Mouse (Mus musculus) hindbrain, embryonic 16.5 days (tissue): ENCODE measurements around the gene F5. TPM values are rescaled to one million over a fixed set of nuclear protein-coding genes. Genes with fewer than 3 reads are reported as not detected.

Experiments
- ATAC-seq: fragments of 200-750 bp; cut with Nextera tagmentation; 2 replicates; pipeline ENCODE4 v1.8.0; 2017; ENCODE audit warnings: moderate TSS enrichment, moderate library complexity
- H3K27ac ChIP-seq: fragments of 300-500 bp; sonication (generic); 2 replicates; pipeline ENCODE4 v1.5.1; 2014; ENCODE audit warnings: low read depth, mild to moderate bottlenecking, control low read depth, low read length, moderate library complexity
- H3K27me3 ChIP-seq: fragments of 300-500 bp; sonication (generic); replicated peaks from 2 replicates; pipeline ENCODE4 v1.6.1; 2014; ENCODE audit warnings: low read length; ENCODE audit not compliant: control insufficient read depth, insufficient read depth
- H3K36me3 ChIP-seq: fragments of 300-500 bp; sonication (generic); 2 replicates; pipeline ENCODE4 v1.6.1; 2014; ENCODE audit warnings: mild to moderate bottlenecking, low read length, moderate library complexity, mixed read lengths; ENCODE audit not compliant: control insufficient read depth, insufficient read depth
- H3K4me1 ChIP-seq: fragments of 300-500 bp; sonication (generic); 2 replicates; pipeline ENCODE4 v1.6.1; 2014; ENCODE audit warnings: low read depth, low read length; ENCODE audit not compliant: control insufficient read depth, insufficient read depth
- H3K4me2 ChIP-seq: fragments of 300-500 bp; sonication (generic); 2 replicates; pipeline ENCODE4 v1.6.1; 2014; ENCODE audit warnings: mild to moderate bottlenecking, low read length, control low read depth, moderate library complexity
- H3K4me3 ChIP-seq: fragments of 300-500 bp; sonication (generic); 2 replicates; pipeline ENCODE4 v1.5.1; 2014; ENCODE audit warnings: mild to moderate bottlenecking, low read length, control low read depth, moderate library complexity
- H3K9ac ChIP-seq: fragments of 300-500 bp; sonication (generic); 2 replicates; pipeline ENCODE4 v1.6.1; 2014; ENCODE audit warnings: low read depth, mild to moderate bottlenecking, control low read depth, low read length, moderate library complexity
- H3K9me3 ChIP-seq: fragments of 300-500 bp; sonication (generic); 2 replicates; pipeline ENCODE4 v1.6.1; 2014; ENCODE audit warnings: mild to moderate bottlenecking, low read length, moderate library complexity; ENCODE audit not compliant: control insufficient read depth
- WGBS: fragments of 180-500 bp; shearing (Covaris S2); extraction: QIAGEN DNeasy Blood & Tissue Kit; methylation state at CpG from one replicate; pipeline ENCODE4 v1.1.7; 2014; 5-methylcytosine and 5-hydroxymethylcytosine counted together
- polyA plus RNA-seq: library from polyadenylated mRNA; unstranded; fragments of >200 nt; fragmentation: Nextera tagmentation; extraction: Ambion mirVana; gene quantifications from 2 replicates; pipeline ENCODE4 v1.2.1, GENCODE M21; 2015

The F5 gene
- polyA plus RNA-seq, 1 experiment from 2014 or later = 0.09 TPM

GRCm38 (mm10) chr1:164235078-164235477 lies 83.4 kb downstream of the F5 start:
- H3K27ac ChIP-seq = no peak overlapping the region

GRCm38 (mm10) chr1:164236078-164236477 lies 84.4 kb downstream of the F5 start:
- H3K36me3 ChIP-seq = no peaks in the 10 kb centered on the region
- 70% methylated on average over 7 of the region's 7 CpGs for WGBS
- H3K4me1 ChIP-seq = no peaks in the 10 kb centered on the region
- no peak for ATAC-seq
- no peaks in the 10 kb centered on the region for H3K27me3 ChIP-seq
- no peak overlapping the region for H3K4me3 ChIP-seq
- no peak overlapping the region for H3K9ac ChIP-seq
- no peak overlapping the region for H3K4me2 ChIP-seq
- no peaks in the 10 kb centered on the region for H3K9me3 ChIP-seq
- no peak overlapping the region for H3K27ac ChIP-seq

More at GRCm38 (mm10) chr1:164235078-164235477, 83.4 kb downstream of the F5 start:
- no peak overlapping the region for H3K9ac ChIP-seq
- H3K4me1 ChIP-seq = no peaks in the 10 kb centered on the region
- H3K27me3 ChIP-seq = no peaks in the 10 kb centered on the region
- H3K4me2 ChIP-seq = no peak overlapping the region
- no peak overlapping the region for H3K4me3 ChIP-seq
- ATAC-seq = no peak
- WGBS = 68% methylated on average over 7 of the region's 7 CpGs
- no peaks in the 10 kb centered on the region for H3K9me3 ChIP-seq
- no peaks in the 10 kb centered on the region for H3K36me3 ChIP-seq

- no peak overlapping the region for H3K4me2 ChIP-seq
- no peaks in the 10 kb centered on the region for H3K27me3 ChIP-seq
- 87% methylated on average over 2 of the region's 2 CpGs for WGBS
- H3K27ac ChIP-seq = no peak overlapping the region
- no peak overlapping the region for H3K4me3 ChIP-seq
- no peaks in the 10 kb centered on the region for H3K4me1 ChIP-seq
- ATAC-seq = no peak
- H3K9me3 ChIP-seq = no peaks in the 10 kb centered on the region
- H3K36me3 ChIP-seq = no peaks in the 10 kb centered on the region
- H3K9ac ChIP-seq = no peak overlapping the region
Measured at GRCm38 (mm10) chr1:164241494-164241893, 89.9 kb downstream of the F5 start.

DNA sequence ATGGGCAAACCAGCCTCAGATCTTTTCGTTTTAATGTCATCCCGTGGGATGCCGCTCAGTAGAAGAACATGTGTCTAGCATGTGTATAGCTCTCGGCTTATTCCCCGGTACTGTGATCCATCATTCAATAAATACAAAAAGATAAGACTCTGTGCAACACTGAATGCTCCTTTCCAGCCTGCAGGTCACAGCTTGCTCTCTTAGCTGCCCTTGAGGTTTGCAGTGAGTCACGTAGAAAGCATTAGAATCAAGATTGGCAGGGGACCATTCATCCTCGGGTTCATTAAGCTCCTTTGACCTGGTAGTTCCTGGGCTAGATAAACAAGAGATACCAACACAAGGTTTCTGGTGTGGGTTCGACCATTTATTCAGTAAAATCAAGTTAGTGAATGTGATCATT lies 91.2 kb downstream of the F5 start:
- H3K9ac ChIP-seq = no peak overlapping the region
- no peak for ATAC-seq
- H3K27me3 ChIP-seq = no peaks in the 10 kb centered on the region
- H3K4me3 ChIP-seq = no peak overlapping the region
- no peaks in the 10 kb centered on the region for H3K36me3 ChIP-seq
- no peak overlapping the region for H3K4me2 ChIP-seq
- no peak overlapping the region for H3K27ac ChIP-seq
- H3K9me3 ChIP-seq = no peaks in the 10 kb centered on the region
- 70% methylated on average over 8 of the region's 8 CpGs for WGBS
- H3K4me1 ChIP-seq = peaks cover 4% of the 10 kb centered on the region

GRCm38 (mm10) chr1:164247442-164247841 lies 95.8 kb downstream of the F5 start:
- H3K27me3 ChIP-seq = no peaks in the 10 kb centered on the region
- ATAC-seq = no peak
- H3K4me3 ChIP-seq = no peak overlapping the region
- H3K36me3 ChIP-seq = no peaks in the 10 kb centered on the region
- H3K4me1 ChIP-seq = peaks cover 21% of the 10 kb centered on the region
- H3K4me2 ChIP-seq = peak overlapping the region; percentile 76
- no peaks in the 10 kb centered on the region for H3K9me3 ChIP-seq
- WGBS = 37% methylated on average over 8 of the region's 8 CpGs
- peak overlapping the region; percentile 6; the same call in 1 of the 2 replicates for H3K9ac ChIP-seq
- no peak overlapping the region for H3K27ac ChIP-seq

GRCm38 (mm10) chr1:164247971-164248370 lies 96.3 kb downstream of the F5 start:
- Histone ChIP-seq H3K9me3 (no peaks in the 10 kb centered on the region), H3K9ac (peak overlapping the region; percentile 80), H3K27ac (peak overlapping the region; percentile 79; the same call in 1 of the 2 replicates), H3K27me3 (no peaks in the 10 kb centered on the region), H3K4me2 (peak overlapping the region; percentile 76), H3K36me3 (no peaks in the 10 kb centered on the region), H3K4me3 (peak overlapping the region; percentile 57), H3K4me1 (peaks cover 21% of the 10 kb centered on the region)
- no peak for ATAC-seq
- 6% methylated on average over 10 of the region's 10 CpGs for WGBS

DNA sequence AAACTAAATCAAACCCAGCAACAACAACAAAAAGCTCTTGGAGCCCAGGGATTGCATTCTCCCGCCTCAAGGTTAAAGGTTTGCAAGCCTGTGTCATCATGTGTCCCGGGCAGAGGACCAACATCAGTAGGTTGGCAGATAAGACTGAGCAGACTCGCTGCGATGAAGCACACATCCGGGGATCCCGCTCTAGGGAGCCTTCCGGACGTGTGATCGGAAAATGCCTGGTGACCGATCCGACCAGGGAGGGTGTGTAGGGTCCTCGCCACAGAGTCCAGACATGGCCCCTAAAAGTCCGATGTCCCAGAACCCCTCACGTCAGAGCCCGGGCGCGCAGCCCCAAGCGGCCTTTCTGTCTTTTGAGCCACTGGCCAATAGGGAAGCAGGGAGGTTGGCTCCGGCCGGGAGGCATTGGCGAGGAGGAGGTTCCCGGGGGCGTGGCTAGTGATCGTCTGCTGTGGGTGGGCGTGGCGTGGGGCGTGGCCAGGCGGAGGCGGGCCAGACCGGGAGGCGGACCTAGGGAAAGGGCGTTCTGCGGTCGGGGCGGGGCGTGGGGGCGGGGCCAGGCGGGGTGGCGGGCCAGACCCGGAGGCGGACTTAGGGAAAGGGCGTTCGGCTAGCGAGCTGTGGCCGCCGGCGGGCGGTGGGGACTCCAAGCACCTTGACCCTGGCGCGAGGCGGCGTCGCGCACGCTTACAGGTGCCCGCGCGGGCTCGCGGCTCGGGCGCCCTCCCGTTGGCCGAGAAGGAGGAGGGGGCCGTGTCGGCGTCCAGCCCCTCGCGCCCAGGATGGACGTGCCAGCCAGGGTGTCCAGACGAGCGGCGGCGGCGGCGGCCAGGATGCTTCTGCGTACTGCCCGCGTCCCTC lies 97.1 kb downstream of the F5 start, which contains the start of gene Slc19a2:
Slc19a2 (plus strand) TSS at position 582 of the 867 bp plus-strand sequence.
- 0% methylated on average over 47 of the region's 79 CpGs for WGBS
- no peaks in the 10 kb centered on the region for H3K36me3 ChIP-seq
- H3K9me3 ChIP-seq = no peaks in the 10 kb centered on the region
- peaks cover 21% of the 10 kb centered on the region for H3K4me1 ChIP-seq
- peak within 1 kb of the TSS; percentile 57 for H3K4me3 ChIP-seq
- H3K9ac ChIP-seq = peak within 1 kb of the TSS; percentile 80
- H3K27ac ChIP-seq = peak within 1 kb of the TSS; percentile 79
- peak within 1 kb of the TSS; percentile 76 for H3K4me2 ChIP-seq
- peak; percentile 96 for ATAC-seq
- H3K27me3 ChIP-seq = no peaks in the 10 kb centered on the region

DNA sequence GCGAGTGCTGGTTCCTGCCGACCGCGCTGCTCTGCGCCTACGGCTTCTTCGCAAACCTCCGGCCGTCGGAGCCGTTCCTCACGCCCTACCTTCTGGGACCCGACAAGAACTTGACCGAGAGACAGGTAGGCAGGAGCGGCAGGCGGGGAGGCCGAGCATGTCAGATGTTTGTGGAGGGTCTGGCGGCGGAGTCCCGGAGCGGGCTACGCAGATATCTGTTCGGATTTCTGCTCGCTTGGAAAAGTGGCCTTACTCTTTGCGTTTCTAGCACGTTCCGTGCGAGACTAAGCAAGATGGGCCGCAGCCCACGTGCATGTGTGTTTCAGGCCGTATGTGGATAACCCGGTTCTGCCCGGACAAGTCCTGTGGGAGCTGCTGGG lies 97.7 kb downstream of the F5 start:
- H3K36me3 ChIP-seq = no peaks in the 10 kb centered on the region
- under 1% methylated on average over 33 of the region's 33 CpGs for WGBS
- no peak for ATAC-seq
- peaks cover 21% of the 10 kb centered on the region for H3K4me1 ChIP-seq
- H3K27ac ChIP-seq = peak overlapping the region; percentile 59
- H3K27me3 ChIP-seq = no peaks in the 10 kb centered on the region
- peak overlapping the region; percentile 76 for H3K4me2 ChIP-seq
- H3K4me3 ChIP-seq = peak overlapping the region; percentile 57
- no peaks in the 10 kb centered on the region for H3K9me3 ChIP-seq
- peak overlapping the region; percentile 77 for H3K9ac ChIP-seq

DNA sequence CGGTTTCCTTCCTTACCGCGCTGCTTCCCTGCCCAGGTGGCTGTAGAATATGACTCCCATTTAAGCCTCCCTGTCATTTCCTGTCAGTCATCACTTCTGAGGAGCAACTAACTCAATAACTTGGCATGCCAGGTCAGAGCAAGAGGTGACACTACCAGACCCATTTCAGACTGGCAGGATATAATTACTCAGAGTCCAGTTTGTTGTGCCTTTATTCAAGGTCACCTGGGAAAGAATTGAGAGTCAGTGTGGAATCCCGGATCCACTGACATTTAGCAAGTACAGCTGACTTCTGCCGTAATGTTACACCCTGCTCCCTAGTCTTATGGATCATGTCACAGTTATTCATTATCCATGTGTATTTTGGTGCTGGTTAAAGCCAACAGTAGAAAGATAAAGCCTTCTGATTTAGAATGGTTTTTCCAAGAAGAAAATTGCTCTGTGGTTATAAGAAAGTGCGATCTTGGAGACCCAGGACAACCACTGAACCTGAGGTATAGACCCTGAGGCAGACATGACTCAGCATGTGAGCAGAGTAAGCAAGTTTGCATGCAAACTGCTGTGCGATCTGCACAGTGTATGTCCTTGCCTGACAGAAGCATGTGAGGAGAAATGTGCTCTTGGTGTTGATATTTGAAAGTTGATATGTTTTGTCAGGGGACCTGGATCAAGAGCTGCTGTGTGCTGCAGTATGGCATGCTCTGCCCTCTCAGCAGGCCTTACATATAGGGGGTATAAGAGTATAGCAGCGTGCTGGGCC lies 98.9 kb downstream of the F5 start:
- no peaks in the 10 kb centered on the region for H3K36me3 ChIP-seq
- H3K4me3 ChIP-seq = peak overlapping the region; percentile 57
- no peaks in the 10 kb centered on the region for H3K27me3 ChIP-seq
- H3K9ac ChIP-seq = no peak overlapping the region
- peak overlapping the region; percentile 76 for H3K4me2 ChIP-seq
- no peak overlapping the region for H3K27ac ChIP-seq
- peaks cover 21% of the 10 kb centered on the region for H3K4me1 ChIP-seq
- 61% methylated on average over 8 of the region's 8 CpGs for WGBS
- no peak for ATAC-seq
- no peaks in the 10 kb centered on the region for H3K9me3 ChIP-seq
